Mouse (Mus musculus) heart, embryonic 14.5 days (tissue): Measurements from ENCODE around the gene Kri1. TPM values are rescaled to one million over a fixed set of nuclear protein-coding genes. Genes with fewer than 3 reads are reported as not detected.

Experiments used
- ATAC-seq: fragments of 200-750 bp; cut with Nextera tagmentation; 2 replicates; pipeline ENCODE4 v1.8.0; 2017; ENCODE audit warnings: low read depth, moderate TSS enrichment; ENCODE audit not compliant: insufficient number of reproducible peaks, insufficient read depth, low FRiP score
- H3K27ac ChIP-seq, 2 experiments: fragments of 200-500 bp in 1 of 2; fragments of 300-500 bp in 1 of 2; sonication (generic) in 1 of 2; replicated peaks in 1 of 2; 2 replicates each; pipeline ENCODE4 v1.5.1; 2012 to 2014; ENCODE audit warnings: low read depth in 2 of 2, low read length in 2 of 2, control low read depth in 1 of 2, mild to moderate bottlenecking in 1 of 2, mixed read lengths in 1 of 2; ENCODE audit not compliant: control insufficient read depth in 1 of 2, insufficient read depth in 1 of 2
- H3K27me3 ChIP-seq: fragments of 300-500 bp; sonication (generic); 2 replicates; pipeline ENCODE4 v1.6.1; 2014; ENCODE audit warnings: mild to moderate bottlenecking, low read length, control low read depth; ENCODE audit not compliant: control insufficient read depth, insufficient read depth
- H3K36me3 ChIP-seq: fragments of 300-500 bp; sonication (generic); 2 replicates; pipeline ENCODE4 v1.6.1; 2014; ENCODE audit warnings: mild to moderate bottlenecking, control low read depth, low read length, mixed read lengths; ENCODE audit not compliant: control insufficient read depth, insufficient read depth
- H3K4me1 ChIP-seq, 2 experiments: fragments of 200-500 bp in 1 of 2; fragments of 300-500 bp in 1 of 2; sonication (generic) in 1 of 2; 2 replicates each; pipeline ENCODE4 v1.6.1; 2012 to 2014; ENCODE audit warnings: low read length in 2 of 2, control low read depth in 1 of 2, mixed read lengths in 1 of 2; ENCODE audit not compliant: control insufficient read depth in 2 of 2, insufficient read depth in 2 of 2
- H3K4me2 ChIP-seq: fragments of 300-500 bp; sonication (generic); 2 replicates; pipeline ENCODE4 v1.6.1; 2014; ENCODE audit warnings: mild to moderate bottlenecking, low read length
- H3K4me3 ChIP-seq, 2 experiments: fragments of 200-500 bp in 1 of 2; fragments of 300-500 bp in 1 of 2; sonication (generic) in 1 of 2; 2 replicates each; pipeline ENCODE4 v1.5.1; 2012 to 2014; ENCODE audit warnings: low read length in 2 of 2, mild to moderate bottlenecking in 2 of 2, control low read depth in 1 of 2, low read depth in 1 of 2, moderate library complexity in 1 of 2; ENCODE audit not compliant: control insufficient read depth in 1 of 2, insufficient read depth in 1 of 2
- H3K9ac ChIP-seq: fragments of 300-500 bp; sonication (generic); 2 replicates; pipeline ENCODE4 v1.6.1; 2014; ENCODE audit warnings: mild to moderate bottlenecking, low read length
- H3K9me3 ChIP-seq: fragments of 300-500 bp; sonication (generic); 2 replicates; pipeline ENCODE4 v1.6.1; 2016; ENCODE audit warnings: low read length, control low read depth; ENCODE audit not compliant: control insufficient read depth
- WGBS: fragments of 180-500 bp; shearing (Covaris S2); extraction: QIAGEN DNeasy Blood & Tissue Kit; methylation state at CpG from one replicate; pipeline ENCODE4 v1.1.7; 2014; 5-methylcytosine and 5-hydroxymethylcytosine counted together
- polyA plus RNA-seq: library from polyadenylated mRNA; unstranded; fragments of >200 nt; fragmentation: Nextera tagmentation; extraction: Ambion mirVana; gene quantifications from 2 replicates; pipeline ENCODE4 v1.2.1, GENCODE M21; 2014

The Kri1 gene
- polyA plus RNA-seq, 1 experiment from 2014 or later = 12.6 TPM

DNA sequence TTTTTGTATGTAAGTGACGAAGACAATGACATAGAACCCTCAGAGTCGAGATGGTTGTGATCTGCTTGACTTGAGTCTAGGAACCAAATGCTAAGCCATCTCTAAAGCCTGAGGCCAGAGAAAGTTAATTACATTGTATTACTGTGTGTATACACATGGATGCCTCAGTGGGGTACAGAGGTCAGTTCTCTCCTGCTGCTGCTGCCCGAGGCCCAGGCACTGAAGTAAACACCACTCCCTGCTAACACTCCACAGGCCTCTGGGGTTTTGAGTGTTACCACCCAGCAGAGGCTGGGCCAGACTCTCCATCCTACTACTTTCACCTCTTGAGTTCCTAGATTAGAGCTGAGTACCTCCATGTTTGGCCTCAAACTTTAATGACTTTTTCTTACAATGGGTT, 3.8 kb downstream of the Kri1 start:
- WGBS = 91% methylated on average over 3 of the region's 3 CpGs
- no peak overlapping the region for H3K9ac ChIP-seq
- H3K4me2 ChIP-seq = no peak overlapping the region
- peaks cover 9 to 19% of the 10 kb centered on the region in 2 experiments for H3K4me1 ChIP-seq
- no peak overlapping the region for H3K4me3 ChIP-seq
- H3K36me3 ChIP-seq = peaks cover 69% of the 10 kb centered on the region
- no peaks in the 10 kb centered on the region for H3K9me3 ChIP-seq
- no peak for ATAC-seq
- H3K27me3 ChIP-seq = no peaks in the 10 kb centered on the region
- H3K27ac ChIP-seq = no peak overlapping the region

DNA sequence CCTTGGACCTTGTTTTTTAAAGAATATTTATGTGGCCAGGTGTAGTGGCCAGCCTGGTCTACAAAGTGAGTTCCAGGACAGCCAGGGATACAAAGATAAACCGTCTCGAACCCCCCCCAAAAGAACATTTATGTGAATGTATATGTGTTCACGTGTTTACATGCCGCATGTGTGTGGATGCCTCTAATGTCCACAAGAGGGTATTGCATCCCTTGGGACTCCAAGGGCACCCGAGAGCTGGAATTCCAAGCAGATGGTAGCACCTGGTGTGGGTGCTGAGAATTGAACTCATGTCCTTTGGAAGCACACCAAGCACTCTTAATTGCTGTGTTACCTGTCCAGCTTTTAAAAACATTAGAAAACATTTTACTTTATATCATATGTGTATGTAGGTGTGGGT, 4.2 kb downstream of the Kri1 start:
- WGBS = 89% methylated on average over 5 of the region's 5 CpGs
- Histone ChIP-seq H3K27ac (no peak overlapping the region), H3K9ac (no peak overlapping the region), H3K9me3 (no peaks in the 10 kb centered on the region), H3K4me3 (no peak overlapping the region), H3K4me1 (peaks cover 5 to 15% of the 10 kb centered on the region in 2 experiments), H3K36me3 (peaks cover 69% of the 10 kb centered on the region), H3K27me3 (no peaks in the 10 kb centered on the region), H3K4me2 (no peak overlapping the region)
- no peak for ATAC-seq

DNA sequence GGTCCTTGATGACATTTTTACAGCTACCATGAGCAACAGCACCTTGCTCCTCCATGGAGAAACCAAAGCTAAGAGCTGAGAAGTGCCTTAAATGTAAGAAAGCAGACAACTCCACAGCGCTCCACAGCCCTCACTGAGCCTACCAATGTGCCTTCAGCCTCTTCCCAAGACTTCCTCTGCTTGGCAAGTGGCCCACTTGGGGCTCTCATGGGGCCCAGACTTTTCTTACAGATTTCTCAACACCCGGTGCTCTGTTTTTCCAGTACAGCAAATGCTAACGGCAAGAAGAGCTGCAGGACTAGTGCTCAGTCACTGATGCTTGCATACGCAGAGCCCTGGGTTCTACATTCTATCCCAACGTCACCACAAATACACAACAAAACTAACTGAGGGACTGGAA, 10.0 kb downstream of the Kri1 start:
- no peak for ATAC-seq
- peaks cover 97% of the 10 kb centered on the region for H3K36me3 ChIP-seq
- H3K9ac ChIP-seq = no peak overlapping the region
- no peak overlapping the region for H3K27ac ChIP-seq
- no peak overlapping the region for H3K4me2 ChIP-seq
- no peaks in the 10 kb centered on the region for H3K9me3 ChIP-seq
- H3K27me3 ChIP-seq = no peaks in the 10 kb centered on the region
- H3K4me1 ChIP-seq = peaks cover 5 to 15% of the 10 kb centered on the region in 2 experiments; a peak in 2 of 4 replicates
- H3K4me3 ChIP-seq = no peak overlapping the region
- WGBS = 90% methylated on average over 5 of the region's 5 CpGs

DNA sequence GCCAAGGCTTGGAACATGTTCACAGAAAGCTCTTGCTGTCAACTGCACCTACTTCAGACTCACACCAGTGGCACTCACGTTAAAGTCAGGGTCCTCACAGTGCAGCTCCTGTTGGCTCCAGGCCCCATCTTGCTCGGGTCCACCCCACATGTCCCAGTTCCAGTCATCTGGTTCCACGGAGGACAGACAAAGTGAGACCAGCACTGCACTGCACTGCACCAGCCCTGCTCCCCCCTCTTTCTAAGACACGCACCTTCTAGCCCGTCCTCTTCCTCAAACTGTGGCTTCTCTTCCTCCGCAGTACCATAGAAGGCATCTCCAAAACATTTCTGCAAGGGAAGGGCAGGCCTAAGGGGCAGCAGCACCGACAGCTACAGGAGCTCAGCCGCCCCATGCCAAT, 11.5 kb downstream of the Kri1 start:
- H3K4me1 ChIP-seq = peaks cover 5 to 15% of the 10 kb centered on the region in 2 experiments; a peak in 2 of 4 replicates
- H3K4me3 ChIP-seq = no peak overlapping the region
- no peaks in the 10 kb centered on the region for H3K9me3 ChIP-seq
- peaks cover 98% of the 10 kb centered on the region for H3K36me3 ChIP-seq
- H3K27me3 ChIP-seq = no peaks in the 10 kb centered on the region
- ATAC-seq = no peak
- no peak overlapping the region for H3K4me2 ChIP-seq
- WGBS = 88% methylated on average over 8 of the region's 8 CpGs
- H3K27ac ChIP-seq = no peak overlapping the region
- H3K9ac ChIP-seq = no peak overlapping the region

DNA sequence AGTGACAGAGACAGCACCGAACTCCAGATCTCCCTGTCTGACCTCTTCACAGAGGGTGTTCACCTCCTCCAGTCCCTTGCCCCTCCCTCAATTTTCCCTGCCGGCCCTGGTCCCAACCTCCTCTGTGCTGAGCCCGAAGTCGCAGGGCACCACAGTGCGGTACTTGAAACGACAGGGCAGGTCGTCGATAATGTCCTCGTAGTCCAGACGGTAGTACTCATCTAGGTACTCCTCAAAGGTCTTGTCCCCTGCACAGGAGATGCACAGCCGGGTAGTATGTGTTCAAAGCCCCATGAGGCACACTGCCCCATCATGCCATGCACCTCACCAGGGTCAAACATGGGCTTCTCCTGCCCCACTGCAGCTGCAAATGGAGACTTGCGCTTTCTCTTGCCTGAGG, 12.0 kb downstream of the Kri1 start:
- H3K27ac ChIP-seq = no peak overlapping the region
- no peak overlapping the region for H3K9ac ChIP-seq
- no peak overlapping the region for H3K4me3 ChIP-seq
- H3K9me3 ChIP-seq = no peaks in the 10 kb centered on the region
- 81% methylated on average over 12 of the region's 12 CpGs for WGBS
- no peaks in the 10 kb centered on the region for H3K27me3 ChIP-seq
- peaks cover 5 to 15% of the 10 kb centered on the region in 2 experiments; a peak in 2 of 4 replicates for H3K4me1 ChIP-seq
- H3K36me3 ChIP-seq = peaks cover 98% of the 10 kb centered on the region
- no peak overlapping the region for H3K4me2 ChIP-seq
- no peak for ATAC-seq

DNA sequence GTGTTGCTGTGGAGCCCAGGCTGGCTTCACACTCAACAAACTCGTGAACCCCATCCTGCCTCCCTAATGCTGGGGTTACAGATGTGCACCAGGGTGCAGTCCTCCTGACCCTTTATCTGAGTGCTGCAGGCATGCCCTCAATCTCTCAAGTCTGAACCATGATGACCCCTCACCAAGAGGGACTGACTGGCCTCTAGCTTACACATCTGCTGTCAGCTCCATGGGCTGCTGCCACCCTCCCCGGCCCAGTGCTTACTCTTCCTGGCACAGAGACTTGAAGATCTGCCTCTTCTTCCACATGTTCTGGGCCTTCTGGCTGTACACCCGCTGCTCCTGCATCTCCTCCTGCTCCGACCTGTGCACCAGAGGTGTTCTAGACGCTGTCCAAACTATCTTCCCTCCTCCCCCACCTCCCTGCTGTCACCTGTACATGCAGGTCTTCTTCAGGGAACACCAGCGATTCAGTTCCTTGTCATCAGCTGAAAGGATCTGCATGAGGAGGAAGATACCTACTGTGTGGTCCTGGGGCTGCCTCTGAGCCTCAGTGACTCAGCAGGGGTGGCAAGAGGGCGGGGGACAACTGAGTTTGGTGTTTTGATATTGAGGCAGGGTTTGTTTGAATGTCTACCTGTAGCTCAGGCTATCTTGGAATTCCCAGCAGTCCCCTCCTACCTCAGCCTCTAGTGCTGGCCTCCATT, 12.6 kb downstream of the Kri1 start:
- WGBS = 72% methylated on average over 7 of the region's 7 CpGs
- Histone ChIP-seq H3K27ac (0 out of 4 replicates have a peak overlapping the region, but pooled peaks of 1 of the 2 experiments have one; percentile 20), H3K27me3 (no peaks in the 10 kb centered on the region), H3K4me2 (no peak overlapping the region), H3K4me3 (no peak overlapping the region), H3K4me1 (peaks cover 5 to 15% of the 10 kb centered on the region in 2 experiments; a peak in 2 of 4 replicates), H3K36me3 (peaks cover 98% of the 10 kb centered on the region), H3K9me3 (no peaks in the 10 kb centered on the region), H3K9ac (no peak overlapping the region)
- no peak for ATAC-seq

DNA sequence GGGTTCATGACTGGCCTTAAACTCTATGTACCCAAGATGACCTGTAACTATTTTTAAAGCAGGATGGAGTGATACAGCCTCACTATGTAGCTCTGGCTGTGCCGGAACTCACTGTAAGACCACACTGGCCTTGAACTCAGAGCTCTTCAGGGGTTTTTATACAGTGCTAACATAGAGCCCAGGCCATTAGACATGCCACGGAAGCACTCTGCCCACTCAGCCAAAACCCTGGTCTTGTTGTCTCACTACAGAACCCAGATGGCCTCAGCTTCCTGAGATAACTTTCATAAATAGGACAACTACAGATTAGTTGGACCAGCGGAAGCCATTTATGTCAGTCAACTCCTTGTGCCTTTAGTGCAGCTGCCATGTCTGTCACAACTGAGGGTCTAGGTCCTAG, 13.4 kb downstream of the Kri1 start:
- ATAC-seq = no peak
- Histone ChIP-seq H3K4me2 (no peak overlapping the region), H3K4me1 (peaks cover 5 to 15% of the 10 kb centered on the region in 2 experiments; a peak in 2 of 4 replicates), H3K4me3 (no peak overlapping the region), H3K9me3 (no peaks in the 10 kb centered on the region), H3K9ac (no peak overlapping the region), H3K27ac (0 out of 4 replicates have a peak overlapping the region, but pooled peaks of 1 of the 2 experiments have one; percentile 12), H3K36me3 (peaks cover 98% of the 10 kb centered on the region), H3K27me3 (no peaks in the 10 kb centered on the region)
- WGBS = 34% methylated on average over 3 of the region's 3 CpGs
